Mouse (Mus musculus) hindbrain, postnatal 0 days (tissue): ENCODE results near the gene Rit1. TPM values are rescaled to one million over a fixed set of nuclear protein-coding genes. Genes with fewer than 3 reads are reported as not detected.

Experiments used
- ATAC-seq: fragments of 200-750 bp; cut with Nextera tagmentation; 2 replicates; pipeline ENCODE4 v1.8.0; 2017; ENCODE audit warnings: mild to moderate bottlenecking, moderate TSS enrichment, moderate library complexity
- DNase-seq: peaks from one replicate; pipeline ENCODE4 v3.0.0-alpha.2; 2015; ENCODE audit warnings: low spot score
- H3K27ac ChIP-seq: fragments of 300-500 bp; sonication (generic); 2 replicates; pipeline ENCODE4 v1.5.1; 2014; ENCODE audit warnings: mild to moderate bottlenecking
- H3K27me3 ChIP-seq: fragments of 300-500 bp; sonication (generic); 2 replicates; pipeline ENCODE4 v1.6.1; 2014; ENCODE audit warnings: low read length, mixed read lengths; ENCODE audit not compliant: insufficient read depth
- H3K36me3 ChIP-seq: fragments of 300-500 bp; sonication (generic); 2 replicates; pipeline ENCODE4 v1.6.1; 2014; ENCODE audit warnings: low read length, mixed read lengths; ENCODE audit not compliant: insufficient read depth
- H3K4me1 ChIP-seq: fragments of 300-500 bp; sonication (generic); 2 replicates; pipeline ENCODE4 v1.6.1; 2014; ENCODE audit warnings: antibody characterized with exemption, low read length, mixed read lengths; ENCODE audit not compliant: insufficient read depth
- H3K4me2 ChIP-seq: fragments of 300-500 bp; sonication (generic); 2 replicates; pipeline ENCODE4 v1.6.1; 2014; ENCODE audit warnings: low read depth, mild to moderate bottlenecking, low read length, moderate library complexity, mixed read lengths
- H3K4me3 ChIP-seq: fragments of 300-500 bp; sonication (generic); 2 replicates; pipeline ENCODE4 v1.5.1; 2014; ENCODE audit warnings: low read length
- H3K9ac ChIP-seq: fragments of 300-500 bp; sonication (generic); replicated peaks from 2 replicates; pipeline ENCODE4 v1.6.1; 2014; ENCODE audit warnings: mild to moderate bottlenecking, low read length, moderate library complexity, mixed read lengths
- H3K9me3 ChIP-seq: fragments of 300-500 bp; sonication (generic); 2 replicates; pipeline ENCODE4 v1.6.1; 2016; ENCODE audit warnings: low read length, mixed read lengths
- CTCF ChIP-seq: IDR thresholded peaks from 2 replicates; pipeline ENCODE4 v1.5.1; 2016; ENCODE audit warnings: antibody characterized with exemption, control low read depth, low read depth
- WGBS: fragments of 180-500 bp; shearing (Covaris S2); extraction: QIAGEN DNeasy Blood & Tissue Kit; methylation state at CpG from one replicate; pipeline ENCODE4 v1.1.7; 2014; 5-methylcytosine and 5-hydroxymethylcytosine counted together
- polyA plus RNA-seq: library from polyadenylated mRNA; unstranded; fragments of >200 nt; fragmentation: Nextera tagmentation; extraction: Ambion mirVana; gene quantifications from 2 replicates; pipeline ENCODE4 v1.2.1, GENCODE M21; 2015
- total RNA-seq: library from RNA; depleted of rRNA; stranded (reverse); fragments of >200 nt; gene quantifications from 2 replicates; pipeline ENCODE4 v1.2.3, GENCODE M21; 2014

The Rit1 gene
- total and polyA plus RNA-seq, 2 experiments from 2014 or later, result 68.7 to 76.7 TPM

GRCm38 (mm10) chr3:88736556-88736955 lies 19.9 kb downstream of the Rit1 start:
- no peaks in the 10 kb centered on the region for H3K27me3 ChIP-seq
- H3K9me3 ChIP-seq, result no peaks in the 10 kb centered on the region
- ATAC-seq, result no peak
- H3K36me3 ChIP-seq, result no peaks in the 10 kb centered on the region; the same call in 1 of the 2 replicates
- H3K4me3 ChIP-seq, result no peak overlapping the region
- DNase-seq, result no peak
- 88% methylated on average over 2 of the region's 2 CpGs for WGBS
- no peaks in the 10 kb centered on the region for H3K4me1 ChIP-seq
- no peak overlapping the region for H3K4me2 ChIP-seq
- H3K9ac ChIP-seq, result no peak overlapping the region
- H3K27ac ChIP-seq, result no peak overlapping the region
- no peak for TF ChIP-seq CTCF

- H3K4me3 ChIP-seq, result no peak overlapping the region
- H3K4me1 ChIP-seq, result no peaks in the 10 kb centered on the region
- WGBS, result 58% methylated on average over 3 of the region's 3 CpGs
- no peak overlapping the region for H3K27ac ChIP-seq
- ATAC-seq (no peak), DNase-seq (peak; percentile 70)
- H3K9me3 ChIP-seq, result no peaks in the 10 kb centered on the region
- H3K36me3 ChIP-seq, result no peaks in the 10 kb centered on the region; the same call in 1 of the 2 replicates
- no peak overlapping the region for H3K9ac ChIP-seq
- H3K4me2 ChIP-seq, result no peak overlapping the region
- TF ChIP-seq CTCF, result peak; percentile 78
- H3K27me3 ChIP-seq, result no peaks in the 10 kb centered on the region
These were observed 22.0 kb downstream of the Rit1 start for GRCm38 (mm10) chr3:88738641-88739040.

DNA sequence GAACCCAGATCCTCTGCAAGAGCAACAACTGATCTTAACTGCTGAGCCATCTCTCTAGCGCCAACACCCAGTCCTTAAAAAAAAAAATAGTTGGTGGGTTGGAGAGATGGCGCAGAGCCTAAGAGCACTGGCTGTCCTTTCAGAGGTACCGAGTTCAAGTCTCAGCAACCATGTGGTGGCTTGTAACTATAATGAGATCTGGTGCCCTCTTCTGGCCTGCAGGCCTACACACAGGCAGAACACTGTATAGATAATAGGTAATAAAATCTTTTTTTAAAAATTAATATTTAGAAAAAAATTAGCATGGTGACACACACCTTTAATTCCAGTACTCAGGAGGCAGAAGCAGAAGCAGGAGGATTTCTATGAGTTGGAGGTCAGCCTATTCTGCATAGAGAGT lies 23.5 kb downstream of the Rit1 start:
- Histone ChIP-seq H3K36me3 (peaks cover 4% of the 10 kb centered on the region; the same call in 1 of the 2 replicates), H3K27me3 (no peaks in the 10 kb centered on the region), H3K9me3 (no peaks in the 10 kb centered on the region), H3K4me2 (no peak overlapping the region), H3K4me1 (no peaks in the 10 kb centered on the region), H3K9ac (no peak overlapping the region), H3K27ac (no peak overlapping the region), H3K4me3 (no peak overlapping the region)
- peak; percentile 42 for TF ChIP-seq CTCF
- no peak for DNase-seq
- no peak for ATAC-seq
- 98% methylated on average over 3 of the region's 3 CpGs for WGBS

GRCm38 (mm10) chr3:88745534-88745933 lies 28.9 kb downstream of the Rit1 start:
- H3K4me3 ChIP-seq, result no peak overlapping the region
- H3K4me2 ChIP-seq, result no peak overlapping the region
- no peaks in the 10 kb centered on the region for H3K4me1 ChIP-seq
- H3K9ac ChIP-seq, result no peak overlapping the region
- no peaks in the 10 kb centered on the region for H3K9me3 ChIP-seq
- no peak for TF ChIP-seq CTCF
- 82% methylated on average over 9 of the region's 9 CpGs for WGBS
- no peaks in the 10 kb centered on the region for H3K27me3 ChIP-seq
- ATAC-seq (no peak), DNase-seq (no peak)
- peaks cover 28% of the 10 kb centered on the region for H3K36me3 ChIP-seq
- H3K27ac ChIP-seq, result no peak overlapping the region

GRCm38 (mm10) chr3:88746139-88746870 lies 29.7 kb downstream of the Rit1 start:
- Histone ChIP-seq H3K27me3 (no peaks in the 10 kb centered on the region), H3K9ac (no peak overlapping the region), H3K27ac (no peak overlapping the region), H3K4me2 (no peak overlapping the region), H3K4me1 (no peaks in the 10 kb centered on the region), H3K4me3 (no peak overlapping the region), H3K36me3 (peaks cover 34% of the 10 kb centered on the region), H3K9me3 (no peaks in the 10 kb centered on the region)
- no peak for ATAC-seq
- no peak for DNase-seq
- no peak for TF ChIP-seq CTCF
- 86% methylated on average over 13 of the region's 15 CpGs for WGBS

- H3K36me3 ChIP-seq, result peaks cover 39% of the 10 kb centered on the region
- 91% methylated on average over 4 of the region's 4 CpGs for WGBS
- H3K27ac ChIP-seq, result no peak overlapping the region
- no peak overlapping the region for H3K9ac ChIP-seq
- H3K9me3 ChIP-seq, result no peaks in the 10 kb centered on the region
- DNase-seq, result no peak
- no peak for TF ChIP-seq CTCF
- H3K4me2 ChIP-seq, result no peak overlapping the region
- H3K27me3 ChIP-seq, result no peaks in the 10 kb centered on the region
- no peak overlapping the region for H3K4me3 ChIP-seq
- no peak for ATAC-seq
- no peaks in the 10 kb centered on the region for H3K4me1 ChIP-seq
These were observed 30.2 kb downstream of the Rit1 start for GRCm38 (mm10) chr3:88746871-88747231.

GRCm38 (mm10) chr3:88754283-88754682 lies 37.6 kb downstream of the Rit1 start:
- Histone ChIP-seq H3K27me3 (no peaks in the 10 kb centered on the region), H3K27ac (peak overlapping the region; percentile 6; the same call in 1 of the 2 replicates), H3K4me1 (peaks cover 14% of the 10 kb centered on the region), H3K9me3 (no peaks in the 10 kb centered on the region), H3K36me3 (peaks cover 28% of the 10 kb centered on the region), H3K4me3 (no peak overlapping the region), H3K9ac (no peak overlapping the region), H3K4me2 (no peak overlapping the region)
- peak; percentile 37 for DNase-seq
- peak; percentile 48 for TF ChIP-seq CTCF
- WGBS, result 78% methylated on average over 4 of the region's 4 CpGs
- ATAC-seq, result no peak
